Mouse (Mus musculus) c-Kit-positive CD71-positive TER-119-positive erythroid progenitor cells, embryonic 14.5 days (primary cell): ENCODE measurements around the gene Vmn1r218.
"Not testable (repeated sequence)": the region's sequence is repeated elsewhere in the genome, so short reads cannot be mapped to it uniquely, and the experiment has no call there.

ENCODE experiments used
- DNase-seq: peaks from one replicate; pipeline ENCODE4 v3.0.0-alpha.2; 2013; ENCODE audit warnings: low spot score

The Vmn1r218 gene

DNA sequence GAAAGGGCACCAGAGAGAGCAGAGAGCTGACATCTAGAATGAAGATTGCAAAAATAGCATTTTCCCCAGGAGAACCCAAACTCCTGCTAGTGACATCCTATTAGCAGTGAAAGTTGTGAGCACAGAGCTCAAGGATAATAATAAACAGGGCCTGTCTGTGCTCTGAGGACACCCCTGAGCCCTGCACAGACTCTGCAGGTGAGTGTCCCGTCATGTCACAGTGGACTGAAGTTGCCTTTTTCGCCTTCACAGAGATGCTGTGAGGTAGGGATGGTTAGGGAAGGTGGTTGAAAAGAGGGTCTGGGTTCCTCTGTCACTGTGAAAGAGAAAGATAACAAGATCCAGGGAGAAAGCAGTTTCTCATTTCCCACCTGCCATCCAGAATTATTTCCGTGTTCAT is at the start of gene Vmn1r218:
Gene Vmn1r218 (plus strand): TSS at position 57 of the 400 bp plus-strand sequence.
- DNase-seq, result no peak

DNA sequence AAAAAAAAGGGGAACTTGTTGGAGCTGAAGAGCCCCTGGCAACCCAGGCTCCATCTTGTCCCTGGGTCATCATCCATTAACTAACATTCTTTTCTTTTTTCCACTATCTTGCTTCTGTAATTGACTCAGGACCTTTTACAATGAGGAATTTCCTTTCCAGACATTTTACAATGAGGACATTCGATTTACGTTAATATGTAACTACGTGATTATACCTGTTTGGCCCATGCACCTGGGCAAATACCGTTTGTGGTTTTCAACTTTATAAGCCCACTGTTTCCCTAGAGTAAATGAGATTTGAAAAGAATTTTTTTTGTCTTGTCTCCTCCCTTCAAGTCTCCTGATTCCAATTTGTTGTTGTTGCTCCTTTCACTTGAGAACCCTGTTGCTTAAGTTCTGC is 38.6 kb upstream of the Vmn1r218 start:
- DNase-seq, result no peak

DNA sequence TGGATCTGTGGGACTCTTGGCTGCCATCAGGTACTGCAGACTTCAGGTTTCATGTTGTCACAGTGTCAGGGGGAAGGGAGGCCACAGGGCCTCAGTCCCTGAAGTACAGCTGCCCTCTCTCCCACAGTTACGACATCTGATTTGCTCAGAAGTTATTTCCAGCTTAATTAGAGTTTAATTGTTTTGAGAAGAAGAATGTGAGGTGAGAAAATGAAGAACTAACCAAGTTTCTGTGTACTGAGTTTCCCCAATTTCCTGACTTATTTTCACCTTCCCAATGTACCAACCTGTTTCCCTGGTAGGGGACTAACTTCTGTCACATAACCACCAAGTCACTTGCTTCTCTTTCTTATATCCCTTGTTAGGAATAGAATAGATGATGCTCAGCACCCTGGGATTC is 14.8 kb upstream of the Vmn1r218 start, which contains the start of gene Vmn1r217:
Gene Vmn1r217 (minus strand): TSS at position 101 of the 400 bp plus-strand sequence.
- not testable (repeated sequence) for DNase-seq

DNA sequence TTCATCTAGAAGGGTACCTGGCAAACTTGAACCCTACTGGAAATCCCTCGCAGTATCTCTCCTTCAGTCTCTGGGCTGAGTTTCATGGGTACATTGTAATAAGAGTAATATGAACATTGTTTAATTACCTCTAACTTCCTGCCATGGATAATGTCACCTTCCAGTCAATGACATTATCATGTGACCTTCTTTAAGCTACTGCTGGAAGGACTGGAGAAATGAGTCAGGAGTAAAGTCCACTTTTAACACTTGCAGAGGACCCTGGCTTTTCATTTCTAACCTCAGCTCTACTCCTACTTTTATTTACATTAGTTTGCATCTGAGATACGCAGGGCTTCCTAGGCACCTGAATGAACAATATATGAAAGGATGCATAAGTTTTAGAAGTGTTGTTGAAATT is 12.3 kb upstream of the Vmn1r218 start:
- DNase-seq, result no peak

DNA sequence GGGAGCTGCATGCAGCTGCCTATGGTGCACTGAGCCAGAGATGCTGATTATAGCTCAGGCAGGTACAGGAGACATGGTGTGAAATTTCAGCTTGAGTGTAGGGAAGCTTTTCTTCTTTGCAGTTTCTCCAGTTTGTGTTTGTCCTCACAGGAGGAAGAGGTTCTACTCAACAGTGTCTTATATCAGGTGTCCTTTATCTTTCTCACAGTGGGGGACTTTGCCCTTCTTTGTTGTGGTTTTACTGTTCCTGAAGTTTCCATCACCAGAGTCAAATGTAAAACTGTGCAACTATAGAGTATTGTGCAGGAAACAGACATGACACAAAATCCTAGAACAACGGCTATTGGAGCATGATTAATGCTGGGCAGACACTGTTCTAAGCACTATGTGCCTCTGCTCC is 546 bp downstream of the Vmn1r218 start:
- no peak for DNase-seq

DNA sequence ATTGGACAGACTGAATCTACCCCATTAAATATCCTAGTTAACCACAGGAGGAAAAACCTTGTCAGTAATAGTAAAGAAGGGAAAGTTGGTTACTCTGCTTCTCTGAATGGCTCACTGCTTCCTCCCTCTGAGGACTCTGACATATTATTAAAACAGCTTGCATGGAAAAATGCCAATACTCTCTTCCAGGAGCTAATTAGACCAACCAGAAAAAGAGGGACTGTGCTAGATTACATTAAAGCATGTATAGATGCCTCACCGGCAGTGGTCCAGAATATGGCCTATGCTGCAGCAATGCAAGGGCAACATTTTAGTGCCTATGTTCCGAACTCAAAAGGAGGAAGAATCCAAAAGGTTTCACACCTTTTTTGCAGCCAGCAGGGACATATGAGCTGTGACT is 5.9 kb downstream of the Vmn1r218 start:
- DNase-seq, result no peak

DNA sequence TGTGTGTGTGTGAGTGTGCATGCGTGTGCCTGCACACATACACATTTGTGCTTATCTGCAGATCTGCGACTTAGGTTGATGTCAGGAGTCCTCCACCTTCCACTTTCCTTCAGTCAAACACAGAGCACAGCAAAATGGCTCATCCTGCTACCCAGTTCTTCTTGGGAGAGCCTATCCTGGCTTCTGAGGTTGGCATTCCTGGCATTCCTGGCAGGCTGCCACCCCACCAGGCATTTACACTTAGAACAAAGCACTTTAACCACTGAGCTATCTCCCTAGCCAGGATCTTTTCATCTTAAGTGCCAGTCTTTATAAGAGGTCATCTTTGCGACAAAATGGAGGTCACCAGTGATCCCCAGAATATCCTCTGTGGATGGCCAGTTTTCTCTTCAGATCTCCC is 24.9 kb downstream of the Vmn1r218 start:
- DNase-seq, result no peak

DNA sequence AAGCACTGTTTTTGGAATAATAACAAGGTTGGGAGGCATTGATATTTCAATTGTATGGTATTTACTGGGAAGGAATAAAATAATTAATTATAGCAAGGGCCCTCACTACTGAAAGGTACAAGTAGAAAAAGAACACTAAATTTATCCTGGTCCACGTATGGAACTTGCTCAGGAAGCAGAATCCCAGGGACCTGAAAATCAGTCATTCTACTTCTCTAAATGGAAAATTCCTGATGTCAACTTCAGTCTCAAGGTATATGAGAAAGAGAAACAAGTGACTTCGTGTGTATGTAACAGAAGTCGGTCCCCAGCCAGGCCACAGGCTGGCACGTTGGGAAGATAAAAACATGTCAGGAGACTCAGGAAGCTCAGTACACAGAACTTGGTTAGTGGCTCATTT is 26.1 kb downstream of the Vmn1r218 start, which contains the start of gene Vmn1r219:
Gene Vmn1r219 (plus strand): TSS at position 301 of the 400 bp plus-strand sequence.
- no peak for DNase-seq

DNA sequence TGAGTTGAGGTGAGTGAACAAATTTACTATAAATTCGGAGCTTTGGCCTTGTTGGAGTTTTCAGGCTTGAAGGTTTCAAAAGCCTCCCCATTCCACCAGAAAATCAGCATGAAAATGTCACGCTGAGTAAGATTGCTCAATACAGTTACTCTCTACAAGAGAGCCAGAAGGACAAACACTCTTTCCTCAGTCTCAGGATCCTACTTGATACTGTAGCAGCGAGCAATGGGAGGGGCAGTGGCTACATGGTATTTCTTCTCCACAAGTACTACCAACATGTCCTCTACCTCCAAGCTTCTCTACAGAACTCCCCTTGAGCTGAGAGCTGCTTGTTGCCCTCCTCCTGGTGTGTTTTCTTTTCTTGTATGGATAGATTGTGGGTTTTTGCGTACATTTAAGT is 33.5 kb downstream of the Vmn1r218 start:
- not testable (repeated sequence) for DNase-seq

DNA sequence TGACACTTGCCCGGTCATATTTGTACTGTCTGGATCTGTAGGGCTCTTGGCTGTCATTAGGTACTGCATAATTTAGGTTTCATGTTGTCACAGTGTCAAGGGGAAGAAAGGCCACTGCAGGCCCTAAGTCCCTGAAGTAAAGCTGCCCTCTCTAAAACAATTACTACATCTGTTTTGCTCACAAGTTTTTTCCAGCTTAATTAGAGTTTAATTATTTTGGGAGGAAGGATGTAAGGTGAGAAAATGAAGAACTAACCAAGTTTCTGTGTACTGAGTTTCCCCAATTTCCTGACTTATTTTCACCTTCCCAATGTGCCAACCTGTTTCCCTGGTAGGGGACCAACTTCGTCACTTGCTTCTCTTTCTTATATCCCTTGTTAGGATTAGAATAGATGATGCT is 54.9 kb downstream of the Vmn1r218 start, which contains the start of gene Vmn1r220:
Gene Vmn1r220 (minus strand): TSS at position 101 of the 400 bp plus-strand sequence.
- no peak for DNase-seq
